Mouse (Mus musculus) forebrain, embryonic 15.5 days (tissue): ENCODE results near the gene 3110021N24Rik. TPM values are rescaled to one million over a fixed set of nuclear protein-coding genes. Genes with fewer than 3 reads are reported as not detected.

Experiments used
- ATAC-seq: fragments of 200-750 bp; cut with Nextera tagmentation; replicated peaks from 2 replicates; pipeline ENCODE4 v1.8.0; 2017; ENCODE audit warnings: mild to moderate bottlenecking, moderate TSS enrichment, moderate library complexity
- H3K27ac ChIP-seq: fragments of 300-500 bp; sonication (generic); replicated peaks from 2 replicates; pipeline ENCODE4 v1.5.1; 2015; ENCODE audit warnings: mild to moderate bottlenecking, inconsistent platforms
- H3K27me3 ChIP-seq: fragments of 300-500 bp; sonication (generic); 2 replicates; pipeline ENCODE4 v1.6.1; 2015; ENCODE audit warnings: inconsistent platforms
- H3K36me3 ChIP-seq: fragments of 300-500 bp; sonication (generic); 2 replicates; pipeline ENCODE4 v1.6.1; 2015; ENCODE audit warnings: mild to moderate bottlenecking, inconsistent platforms
- H3K4me1 ChIP-seq: fragments of 300-500 bp; sonication (generic); 2 replicates; pipeline ENCODE4 v1.6.1; 2015; ENCODE audit warnings: inconsistent platforms
- H3K4me2 ChIP-seq: fragments of 300-500 bp; sonication (generic); replicated peaks from 2 replicates; pipeline ENCODE4 v1.6.1; 2015; ENCODE audit warnings: mild to moderate bottlenecking, inconsistent platforms
- H3K4me3 ChIP-seq: fragments of 300-500 bp; sonication (generic); 2 replicates; pipeline ENCODE4 v1.5.1; 2015; ENCODE audit warnings: mild to moderate bottlenecking, inconsistent platforms
- H3K9ac ChIP-seq: fragments of 300-500 bp; sonication (generic); replicated peaks from 2 replicates; pipeline ENCODE4 v1.6.1; 2015; ENCODE audit warnings: mild to moderate bottlenecking, inconsistent platforms
- H3K9me3 ChIP-seq: fragments of 300-500 bp; sonication (generic); 2 replicates; pipeline ENCODE4 v1.6.1; 2016; ENCODE audit warnings: inconsistent platforms
- WGBS: fragments of 180-500 bp; shearing (Covaris S2); methylation state at CpG from one replicate; pipeline ENCODE4 v1.1.7; 2015; ENCODE audit warnings: mixed read lengths; 5-methylcytosine and 5-hydroxymethylcytosine counted together
- polyA plus RNA-seq: library from polyadenylated mRNA; unstranded; fragments of >200 nt; fragmentation: Nextera tagmentation; extraction: Ambion mirVana; gene quantifications from 2 replicates; pipeline ENCODE4 v1.2.1, GENCODE M21; 2015

The 3110021N24Rik gene
- polyA plus RNA-seq, 1 experiment from 2014 or later, result 2.1 TPM

- Histone ChIP-seq H3K9ac (no peak overlapping the region), H3K27ac (no peak overlapping the region), H3K36me3 (no peaks in the 10 kb centered on the region), H3K4me3 (no peak overlapping the region), H3K4me2 (no peak overlapping the region), H3K4me1 (no peaks in the 10 kb centered on the region), H3K9me3 (no peaks in the 10 kb centered on the region), H3K27me3 (no peaks in the 10 kb centered on the region)
- no peak for ATAC-seq
- WGBS, result 73% methylated on average over 2 of the region's 2 CpGs
Observed at GRCm38 (mm10) chr4:108803535-108803934, 84.1 kb downstream of the 3110021N24Rik start.

- no peak overlapping the region for H3K4me3 ChIP-seq
- 69% methylated on average over 4 of the region's 4 CpGs for WGBS
- H3K9ac ChIP-seq, result no peak overlapping the region
- H3K27me3 ChIP-seq, result no peaks in the 10 kb centered on the region
- H3K36me3 ChIP-seq, result peaks cover 12% of the 10 kb centered on the region
- no peaks in the 10 kb centered on the region for H3K9me3 ChIP-seq
- no peak overlapping the region for H3K27ac ChIP-seq
- no peaks in the 10 kb centered on the region for H3K4me1 ChIP-seq
- no peak for ATAC-seq
- no peak overlapping the region for H3K4me2 ChIP-seq
Observed at GRCm38 (mm10) chr4:108811142-108811541, 91.7 kb downstream of the 3110021N24Rik start.

DNA sequence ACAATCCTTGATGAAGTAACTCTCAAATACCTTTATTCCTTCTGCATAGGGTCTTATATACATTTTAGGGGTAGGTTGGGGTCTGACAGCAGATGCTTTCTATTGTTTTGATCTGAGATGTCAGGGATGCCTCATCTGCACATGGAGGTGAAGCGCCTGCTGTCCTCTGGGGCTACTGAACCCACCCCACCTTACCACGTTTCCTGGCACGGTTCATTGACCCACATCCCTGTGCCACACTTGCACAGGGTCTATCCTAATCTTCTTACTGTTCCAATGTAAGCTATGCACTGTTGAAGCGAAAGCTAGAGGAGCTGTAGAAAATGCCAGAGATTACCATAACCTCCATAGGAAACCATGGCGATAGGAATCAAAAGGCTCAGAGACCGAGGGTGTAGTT lies 92.1 kb downstream of the 3110021N24Rik start:
- Histone ChIP-seq H3K27me3 (no peaks in the 10 kb centered on the region), H3K27ac (no peak overlapping the region), H3K9ac (no peak overlapping the region), H3K9me3 (no peaks in the 10 kb centered on the region), H3K36me3 (peaks cover 12% of the 10 kb centered on the region), H3K4me1 (no peaks in the 10 kb centered on the region), H3K4me3 (no peak overlapping the region), H3K4me2 (no peak overlapping the region)
- no peak for ATAC-seq
- 66% methylated on average over 6 of the region's 6 CpGs for WGBS

- Histone ChIP-seq H3K36me3 (peaks cover 69% of the 10 kb centered on the region), H3K4me2 (no peak overlapping the region), H3K9ac (no peak overlapping the region), H3K27ac (no peak overlapping the region), H3K9me3 (no peaks in the 10 kb centered on the region), H3K27me3 (no peaks in the 10 kb centered on the region), H3K4me1 (peaks cover 4% of the 10 kb centered on the region; the same call in 1 of the 2 replicates), H3K4me3 (no peak overlapping the region)
- 94% methylated on average over 3 of the region's 3 CpGs for WGBS
- ATAC-seq, result no peak
Observed at GRCm38 (mm10) chr4:108825677-108826076, 106.2 kb downstream of the 3110021N24Rik start.

DNA sequence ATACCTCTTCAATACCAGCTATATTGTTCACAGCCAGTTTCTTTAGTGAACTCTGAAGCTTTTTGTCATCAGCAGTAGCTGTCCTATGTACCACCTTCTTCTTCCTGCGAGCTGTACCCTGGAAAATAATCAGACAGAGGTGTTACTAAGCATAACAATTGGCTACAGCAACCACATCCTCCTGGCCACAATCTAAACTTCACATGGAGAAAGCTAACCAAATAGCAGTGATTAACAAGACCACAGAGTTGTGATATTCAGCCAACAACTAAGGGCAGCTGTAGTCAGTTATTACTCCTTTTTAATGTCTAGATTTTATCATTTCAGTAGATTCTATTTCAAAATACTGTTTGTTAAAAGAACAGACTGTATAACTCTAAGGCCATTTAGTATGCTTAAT lies 106.6 kb downstream of the 3110021N24Rik start:
- no peak overlapping the region for H3K9ac ChIP-seq
- no peak for ATAC-seq
- H3K4me3 ChIP-seq, result no peak overlapping the region
- no peaks in the 10 kb centered on the region for H3K9me3 ChIP-seq
- H3K36me3 ChIP-seq, result peaks cover 65% of the 10 kb centered on the region
- H3K27ac ChIP-seq, result no peak overlapping the region
- H3K27me3 ChIP-seq, result no peaks in the 10 kb centered on the region
- H3K4me1 ChIP-seq, result peaks cover 8% of the 10 kb centered on the region
- 83% methylated on average over 1 of the region's 1 CpGs for WGBS
- no peak overlapping the region for H3K4me2 ChIP-seq

GRCm38 (mm10) chr4:108826643-108827042 lies 107.2 kb downstream of the 3110021N24Rik start:
- no peaks in the 10 kb centered on the region for H3K9me3 ChIP-seq
- no peaks in the 10 kb centered on the region for H3K27me3 ChIP-seq
- H3K36me3 ChIP-seq, result peaks cover 61% of the 10 kb centered on the region
- H3K4me2 ChIP-seq, result no peak overlapping the region
- WGBS, result 90% methylated on average over 2 of the region's 2 CpGs
- no peak for ATAC-seq
- H3K9ac ChIP-seq, result no peak overlapping the region
- H3K4me1 ChIP-seq, result peaks cover 13% of the 10 kb centered on the region
- H3K4me3 ChIP-seq, result no peak overlapping the region
- H3K27ac ChIP-seq, result no peak overlapping the region

GRCm38 (mm10) chr4:108830698-108831097 lies 111.2 kb downstream of the 3110021N24Rik start:
- H3K27ac ChIP-seq, result no peak overlapping the region
- peak overlapping the region; percentile 57 for H3K4me2 ChIP-seq
- 0 out of 2 replicates have a peak overlapping the region, but pooled peaks have one; percentile 1 for H3K9ac ChIP-seq
- H3K4me1 ChIP-seq, result peaks cover 30% of the 10 kb centered on the region
- WGBS, result 83% methylated on average over 1 of the region's 1 CpGs
- no peak for ATAC-seq
- H3K4me3 ChIP-seq, result no peak overlapping the region
- H3K9me3 ChIP-seq, result no peaks in the 10 kb centered on the region
- peaks cover 29% of the 10 kb centered on the region for H3K36me3 ChIP-seq
- H3K27me3 ChIP-seq, result no peaks in the 10 kb centered on the region

Other genes starting within 250 kb of the 3110021N24Rik start
- gene Prpf38a, start 140.3 kb upstream of the 3110021N24Rik start, polyA plus RNA-seq, result 96.9 and 99.9 TPM in 2 replicates
- gene Orc1, start 140.2 kb upstream of the 3110021N24Rik start, polyA plus RNA-seq, result 2.8 and 3.1 TPM in 2 replicates
- gene Cc2d1b, start 99.7 kb upstream of the 3110021N24Rik start, polyA plus RNA-seq, result 21.6 and 21.8 TPM in 2 replicates
- gene Zfyve9, start 61.1 kb downstream of the 3110021N24Rik start, polyA plus RNA-seq, result 6.1 and 6.6 TPM in 2 replicates
- gene Btf3l4, start 114.0 kb downstream of the 3110021N24Rik start, polyA plus RNA-seq, result 224 and 233 TPM in 2 replicates
- gene Txndc12, start 115.0 kb downstream of the 3110021N24Rik start, polyA plus RNA-seq, result 86.6 and 90.0 TPM in 2 replicates
- gene Kti12, start 128.1 kb downstream of the 3110021N24Rik start, polyA plus RNA-seq, result 33.2 and 33.9 TPM in 2 replicates
- gene A730015C16Rik, start 129.0 kb downstream of the 3110021N24Rik start, polyA plus RNA-seq, result 1.2 and 2.2 TPM in 2 replicates
- 79.2 and 90.5 TPM in 2 replicates for gene Rab3b, start 159.4 kb downstream of the 3110021N24Rik start, polyA plus RNA-seq